Mouse (Mus musculus) MEL (cell line): ENCODE results near the gene Gpr137. TPM values are rescaled to one million over a fixed set of nuclear protein-coding genes. Genes with fewer than 3 reads are reported as not detected.

ENCODE experiments used
- DNase-seq: peaks from one replicate; pipeline ENCODE4 v3.0.0; 2011; ENCODE audit warnings: low read depth, low spot score
- H3K27ac ChIP-seq: 2 replicates; pipeline ENCODE4 v1.5.1; 2012; ENCODE audit warnings: low read depth, mild to moderate bottlenecking, control low read depth, low read length, moderate library complexity; ENCODE audit not compliant: control insufficient read depth
- H3K27me3 ChIP-seq, 2 experiments: fragments of 150-350 bp in 1 of 2; sonication (generic) in 1 of 2; 2 replicates each; pipeline ENCODE4 v1.6.1; 2012; ENCODE audit warnings: low read length in 2 of 2, mild to moderate bottlenecking in 2 of 2, improper control_type of control experiment in 1 of 2, moderate library complexity in 1 of 2; ENCODE audit not compliant: insufficient read depth in 2 of 2, control insufficient read depth in 1 of 2
- H3K36me3 ChIP-seq, 2 experiments: 2 replicates each; pipeline ENCODE4 v1.6.1; 2012 to 2014; ENCODE audit warnings: low read length in 2 of 2, improper control_type of control experiment in 1 of 2, inconsistent platforms in 1 of 2, mild to moderate bottlenecking in 1 of 2; ENCODE audit not compliant: insufficient read depth in 2 of 2, control insufficient read depth in 1 of 2
- H3K4me1 ChIP-seq, 2 experiments: fragments of 150-350 bp in 1 of 2; sonication (generic) in 1 of 2; 2 replicates each; pipeline ENCODE4 v1.6.1; 2012; ENCODE audit warnings: low read length in 2 of 2, improper control_type of control experiment in 1 of 2, mild to moderate bottlenecking in 1 of 2; ENCODE audit not compliant: insufficient read depth in 2 of 2, control insufficient read depth in 1 of 2
- H3K4me3 ChIP-seq, 2 experiments: fragments of 150-350 bp in 1 of 2; sonication (generic) in 1 of 2; 2 replicates each; pipeline ENCODE4 v1.5.1; 2012; ENCODE audit warnings: low read depth in 2 of 2, low read length in 2 of 2, mild to moderate bottlenecking in 2 of 2, moderate library complexity in 2 of 2, control low read depth in 1 of 2, improper control_type of control experiment in 1 of 2; ENCODE audit not compliant: control insufficient read depth in 1 of 2, insufficient read depth in 1 of 2
- H3K79me2 ChIP-seq: 2 replicates; pipeline ENCODE4 v1.6.1; 2012; ENCODE audit warnings: mild to moderate bottlenecking, low read length, moderate library complexity; ENCODE audit not compliant: control insufficient read depth, poor library complexity, insufficient read depth
- H3K9ac ChIP-seq: 2 replicates; pipeline ENCODE4 v1.6.1; 2012; ENCODE audit warnings: low read depth, mild to moderate bottlenecking, control low read depth, low read length, moderate library complexity; ENCODE audit not compliant: control insufficient read depth, poor library complexity, severe bottlenecking
- H3K9me3 ChIP-seq: fragments of 150-350 bp; sonication (generic); replicated peaks from 2 replicates; pipeline ENCODE4 v1.6.1; 2012; ENCODE audit warnings: mild to moderate bottlenecking, low read length, improper control_type of control experiment, moderate library complexity; ENCODE audit not compliant: insufficient read depth
- CHD2 ChIP-seq: IDR thresholded peaks from 2 replicates; pipeline ENCODE4 v1.6.1; 2011; ENCODE audit warnings: low read length, improper control_type of control experiment
- CTCF ChIP-seq, 3 experiments: IDR thresholded peaks in 2 of 3; conservative IDR thresholded peaks in 1 of 3; 2 replicates each; pipeline ENCODE4 v1.5.1; 2011 to 2012; ENCODE audit warnings: low read length in 3 of 3, low read depth in 2 of 3, mild to moderate bottlenecking in 2 of 3, improper control_type of control experiment in 1 of 3, inconsistent platforms in 1 of 3, mixed read lengths in 1 of 3, moderate library complexity in 1 of 3; ENCODE audit not compliant: control insufficient read depth in 1 of 3, insufficient read depth in 1 of 3, poor library complexity in 1 of 3, severe bottlenecking in 1 of 3
- E2F4 ChIP-seq: IDR thresholded peaks from 2 replicates; pipeline ENCODE4 v1.6.1; 2011; ENCODE audit warnings: low read depth, low read length, improper control_type of control experiment, borderline replicate concordance
- ELF1 ChIP-seq: IDR thresholded peaks from 2 replicates; pipeline ENCODE4 v1.6.1; 2014; ENCODE audit warnings: low read depth, mild to moderate bottlenecking, inconsistent platforms, low read length, improper control_type of control experiment, moderate library complexity
- ETS1 ChIP-seq: IDR thresholded peaks from 2 replicates; pipeline ENCODE4 v1.6.1; 2012; ENCODE audit warnings: low read depth, mild to moderate bottlenecking, inconsistent platforms, low read length, improper control_type of control experiment, moderate library complexity
- GABPA ChIP-seq: IDR thresholded peaks from 2 replicates; pipeline ENCODE4 v1.6.1; 2012; ENCODE audit warnings: low read depth, mild to moderate bottlenecking, inconsistent platforms, low read length, improper control_type of control experiment, moderate library complexity
- GATA1 ChIP-seq: IDR thresholded peaks from 2 replicates; pipeline ENCODE4 v1.6.1; 2011; ENCODE audit warnings: low read depth, low read length, improper control_type of control experiment
- JUND ChIP-seq: IDR thresholded peaks from 2 replicates; pipeline ENCODE4 v1.6.1; 2011; ENCODE audit warnings: low read depth, mild to moderate bottlenecking, improper control_type of control experiment, low read length
- KAT2A ChIP-seq: conservative IDR thresholded peaks from 2 replicates; pipeline ENCODE4 v1.6.1; 2012; ENCODE audit warnings: low read depth, low read length, improper control_type of control experiment, inconsistent platforms
- MAX ChIP-seq: IDR thresholded peaks from 2 replicates; pipeline ENCODE4 v1.6.1; 2011; ENCODE audit warnings: low read length, improper control_type of control experiment
- MAZ ChIP-seq: IDR thresholded peaks from 2 replicates; pipeline ENCODE4 v1.6.1; 2012; ENCODE audit warnings: low read depth, mild to moderate bottlenecking, inconsistent platforms, low read length, improper control_type of control experiment
- MYB ChIP-seq: IDR thresholded peaks from 2 replicates; pipeline ENCODE4 v1.6.1; 2011; ENCODE audit warnings: mild to moderate bottlenecking, low read depth, low read length, improper control_type of control experiment
- MYC ChIP-seq: IDR thresholded peaks from 2 replicates; pipeline ENCODE4 v1.6.1; 2011; ENCODE audit warnings: low read depth, mild to moderate bottlenecking, low read length, improper control_type of control experiment, moderate library complexity
- NELFE ChIP-seq: IDR thresholded peaks from 2 replicates; pipeline ENCODE4 v1.6.1; 2011; ENCODE audit warnings: low read depth, low read length, improper control_type of control experiment
- NRF1 ChIP-seq: IDR thresholded peaks from 2 replicates; pipeline ENCODE4 v1.6.1; 2014; ENCODE audit warnings: low read depth, mild to moderate bottlenecking, inconsistent platforms, low read length, improper control_type of control experiment, moderate library complexity; ENCODE audit not compliant: poor library complexity, insufficient read depth, severe bottlenecking
- POLR2AphosphoS5 ChIP-seq: IDR thresholded peaks from 2 replicates; pipeline ENCODE4 v1.6.1; 2012; ENCODE audit warnings: low read depth, borderline replicate concordance, mild to moderate bottlenecking, inconsistent platforms, low read length, moderate library complexity, mixed read lengths
- RCOR1 ChIP-seq: IDR thresholded peaks from 2 replicates; pipeline ENCODE4 v1.6.1; 2012; ENCODE audit warnings: low read depth, mild to moderate bottlenecking, inconsistent platforms, low read length, improper control_type of control experiment
- SIN3A ChIP-seq: IDR thresholded peaks from 2 replicates; pipeline ENCODE4 v1.6.1; 2012; ENCODE audit warnings: low read length, improper control_type of control experiment, inconsistent platforms
- SMC3 ChIP-seq: IDR thresholded peaks from 2 replicates; pipeline ENCODE4 v1.6.1; 2011; ENCODE audit warnings: low read depth, low read length, improper control_type of control experiment
- TAL1 ChIP-seq: IDR thresholded peaks from 2 replicates; pipeline ENCODE4 v1.6.1; 2012; ENCODE audit warnings: mild to moderate bottlenecking, inconsistent platforms, low read length, moderate library complexity, mixed read lengths
- TBP ChIP-seq: IDR thresholded peaks from 2 replicates; pipeline ENCODE4 v1.8.0; 2011; ENCODE audit warnings: low read depth, low read length, improper control_type of control experiment
- TCF12 ChIP-seq: IDR thresholded peaks from 2 replicates; pipeline ENCODE4 v1.6.1; 2014; ENCODE audit warnings: low read depth, mild to moderate bottlenecking, inconsistent platforms, low read length, improper control_type of control experiment, moderate library complexity
- UBTF ChIP-seq: IDR thresholded peaks from 2 replicates; pipeline ENCODE4 v1.6.1; 2012; ENCODE audit warnings: low read depth, mild to moderate bottlenecking, inconsistent platforms, low read length, improper control_type of control experiment, moderate library complexity, borderline replicate concordance; ENCODE audit not compliant: insufficient read depth
- USF1 ChIP-seq: IDR thresholded peaks from 2 replicates; pipeline ENCODE4 v1.6.1; 2014; ENCODE audit warnings: low read depth, mild to moderate bottlenecking, inconsistent platforms, low read length, improper control_type of control experiment, moderate library complexity
- ZKSCAN1 ChIP-seq: IDR thresholded peaks from 2 replicates; pipeline ENCODE4 v1.6.1; 2012; ENCODE audit warnings: low read depth, mild to moderate bottlenecking, inconsistent platforms, low read length, improper control_type of control experiment, moderate library complexity
- polyA plus RNA-seq, 2 experiments: library from polyadenylated mRNA; stranded (reverse) in 1 of 2; unstranded in 1 of 2; fragments of >175 nt in 1 of 2; fragments of >200 nt in 1 of 2; gene quantifications; 2 replicates each; pipeline versions ENCODE4 v1.2.1 to v1.2.4; 2012; ENCODE audit warnings: low replicate concordance in 2 of 2, low read depth in 1 of 2; ENCODE audit not compliant: insufficient read length in 2 of 2, insufficient read depth in 1 of 2, missing spikeins in 1 of 2
- total RNA-seq: library from RNA; depleted of rRNA; stranded (reverse); fragments of 300-350 nt; gene quantifications from 2 replicates; pipeline ENCODE4 v1.2.3, GENCODE M21; 2012

Gene Gpr137
- total and polyA plus RNA-seq, 3 experiments, result 27.1 to 35.3 TPM; not detected in 1

GRCm38 (mm10) chr19:6919431-6919830 lies 22.8 kb downstream of the Gpr137 start:
- TF ChIP-seq ZKSCAN1 (no peak), NELFE (no peak), MAZ (no peak), MYB (no peak), KAT2A (no peak), TCF12 (no peak), MYC (no peak), TAL1 (no peak)
- no peak for DNase-seq
- Histone ChIP-seq H3K27me3 (no peaks in the 10 kb centered on the region), H3K4me1 (peaks cover 0 to 10% of the 10 kb centered on the region in 2 experiments; a peak in 2 of 4 replicates), H3K36me3 (peaks cover 0 to 5% of the 10 kb centered on the region in 2 experiments; a peak in 2 of 4 replicates), H3K79me2 (peaks cover 15% of the 10 kb centered on the region), H3K27ac (no peak overlapping the region), H3K9ac (no peak overlapping the region), H3K4me3 (no peak overlapping the region), H3K9me3 (no peaks in the 10 kb centered on the region)

- TF ChIP-seq RCOR1 (no peak), SMC3 (no peak), TAL1 (no peak), MAZ (no peak), POLR2AphosphoS5 (no peak), JUND (no peak), TCF12 (no peak), CHD2 (no peak)
- TF ChIP-seq, all 39 proteins: peak for 0
- peaks cover 15% of the 10 kb centered on the region for H3K79me2 ChIP-seq
- H3K27me3 ChIP-seq, result no peaks in the 10 kb centered on the region
- no peaks in the 10 kb centered on the region for H3K9me3 ChIP-seq
- DNase-seq, result no peak
- no peak overlapping the region for H3K4me3 ChIP-seq
- H3K27ac ChIP-seq, result no peak overlapping the region
- peaks cover 0 to 10% of the 10 kb centered on the region in 2 experiments; a peak in 2 of 4 replicates for H3K4me1 ChIP-seq
- H3K9ac ChIP-seq, result no peak overlapping the region
- H3K36me3 ChIP-seq, result peaks cover 0 to 5% of the 10 kb centered on the region in 2 experiments; a peak in 2 of 4 replicates
Observed at GRCm38 (mm10) chr19:6918321-6918720, 24.0 kb downstream of the Gpr137 start.

- TF ChIP-seq UBTF, result no peak
- no peak for TF ChIP-seq GATA1
- no peak for TF ChIP-seq JUND
- TF ChIP-seq MAX, result no peak
- no peak for TF ChIP-seq SIN3A
- TF ChIP-seq CTCF (IDR thresholded peaks at IDR 0.05 in 2 of 3, conservative IDR thresholded peaks at IDR 0.05 in 1 of 3; ENCODE audit: control insufficient read depth in 1 of 3, insufficient read depth in 1 of 3, low read depth in 2 of 3, low read length in 3 of 3, poor library complexity in 1 of 3, severe bottlenecking in 1 of 3), result no peak
- no peak for TF ChIP-seq TBP
- TF ChIP-seq CHD2, result no peak
- TF ChIP-seq TAL1, result no peak
- no peak for TF ChIP-seq ETS1
- no peak for TF ChIP-seq ELF1
- TF ChIP-seq NRF1, result no peak
- TF ChIP-seq GABPA, result no peak
- TF ChIP-seq USF1, result no peak
- TF ChIP-seq TCF12, result no peak
- TF ChIP-seq E2F4, result no peak
- peaks cover 16% of the 10 kb centered on the region for H3K79me2 ChIP-seq
- H3K9ac ChIP-seq, result no peak overlapping the region
- no peak overlapping the region for H3K4me3 ChIP-seq
- H3K4me1 ChIP-seq, result no peaks in the 10 kb centered on the region; a peak in 2 of 4 replicates
- peaks cover 3% of the 10 kb centered on the region in 2 experiments; a peak in 1 of 4 replicates for H3K36me3 ChIP-seq
- H3K27me3 ChIP-seq, result no peaks in the 10 kb centered on the region
- no peaks in the 10 kb centered on the region for H3K9me3 ChIP-seq
- no peak overlapping the region for H3K27ac ChIP-seq
- DNase-seq, result no peak
Observed at GRCm38 (mm10) chr19:6916496-6916895, 25.8 kb downstream of the Gpr137 start.
